ENCODE assay signal across 8 mouse cellular contexts in genomic region chr4:150461427-150462189, GRCm38 (mm10).
DNase-seq lines count a peak whose midpoint lies in the region; ATAC-seq lines count a peak whose summit lies in the region.
"Had no signal": no experiment of that assay in that cellular context is flagged by ENCODE, and none has a peak within 500 bp of the region (broad histone marks: within the 10 kb centered on the region; RNA-seq: fewer than 3 reads in every experiment).

No protein-coding gene starts in this region.

- no peak overlapping the region for H3K4me2 ChIP-seq in lung, embryonic 15.5 days
- H3K4me2 ChIP-seq in liver, embryonic 11.5 days: peak overlapping the region; percentile 58

- H3K27ac ChIP-seq in lung, embryonic 15.5 days: peak overlapping the region; percentile 45
- H3K27ac ChIP-seq in liver, embryonic 11.5 days (ENCODE audit: low read depth, low read length): peak overlapping the region; percentile 77

- no peak overlapping the region for H3K4me3 ChIP-seq in lung, embryonic 15.5 days
- 0 out of 2 replicates have a peak overlapping the region, but pooled peaks have one; percentile 8 for H3K4me3 ChIP-seq in liver, embryonic 11.5 days (ENCODE audit: low read depth, low read length)

- no peaks in the 10 kb centered on the region for H3K27me3 ChIP-seq in lung, embryonic 15.5 days
- no peaks in the 10 kb centered on the region for H3K27me3 ChIP-seq in liver, embryonic 11.5 days (replicated peaks; ENCODE audit: control insufficient read depth, insufficient read depth, low read length)

- H3K9me3 ChIP-seq in lung, embryonic 15.5 days: no peaks in the 10 kb centered on the region
- H3K9me3 ChIP-seq in liver, embryonic 11.5 days (ENCODE audit: control insufficient read depth, low read length): no peaks in the 10 kb centered on the region

- H3K4me1 ChIP-seq in lung, embryonic 15.5 days: peaks cover 36% of the 10 kb centered on the region
- peaks cover 55% of the 10 kb centered on the region for H3K4me1 ChIP-seq in liver, embryonic 11.5 days (replicated peaks; ENCODE audit: control insufficient read depth, insufficient read depth, low read length)

- H3K36me3 ChIP-seq in lung, embryonic 15.5 days: no peaks in the 10 kb centered on the region
- H3K36me3 ChIP-seq in liver, embryonic 11.5 days (ENCODE audit: control insufficient read depth, insufficient read depth, low read length): no peaks in the 10 kb centered on the region

- H3K9ac ChIP-seq in lung, embryonic 15.5 days: no peak overlapping the region
- H3K9ac ChIP-seq in liver, embryonic 11.5 days (ENCODE audit: low read depth, low read length): no peak overlapping the region; the same call in 1 of the 2 replicates

- WGBS in lung, embryonic 15.5 days: 30% methylated on average over 6 of the region's 6 CpGs
- 17% methylated on average over 6 of the region's 6 CpGs for WGBS in liver, embryonic 11.5 days

- no peak for DNase-seq in lung, postnatal 14 days
- peak; percentile 74 for DNase-seq in embryo, embryonic 10.5 days (ENCODE audit: low spot score)
- DNase-seq in liver, embryonic 11.5 days (ENCODE audit: low spot score): no peak
- peak; percentile 76 for DNase-seq in retina, postnatal 1 day
- DNase-seq in gastrocnemius, adult 8-10 months (ENCODE audit: low spot score in 2 of 2): no peak
- DNase-seq in cerebellum, adult 11-12 months: no peak

- no peak for ATAC-seq in lung, embryonic 15.5 days (ENCODE audit: borderline replicate concordance, extremely low read depth, low FRiP score, low TSS enrichment)
- ATAC-seq in liver, embryonic 11.5 days (replicated peaks; ENCODE audit: low FRiP score): peak; percentile 85
- ATAC-seq: activated CD4-positive, CD25-positive, alpha-beta regulatory T cell, adult 4 months had no signal

Comparison
In these comparisons a context has a peak if more than half of its experiments do, and no peak if none do; other contexts are left out.
1. DNase-seq: peak in embryo, embryonic 10.5 days (single experiment) and retina, postnatal 1 day (single experiment); none in lung, postnatal 14 days (single experiment), liver, embryonic 11.5 days (single experiment), gastrocnemius, adult 8-10 months (0 of 2) and cerebellum, adult 11-12 months (single experiment).